Mouse (Mus musculus): ENCODE measurements around the gene Tac4.

- TF ChIP-seq CTCF (IDR thresholded peaks at IDR 0.05; ENCODE audit: low read depth) (no peak), EP300 (IDR thresholded peaks at IDR 0.05; ENCODE audit: low read depth) (no peak)
Observed at GRCm38 (mm10) chr11:95299886-95300285, 38.6 kb downstream of the Tac4 start.

All from liver, postnatal 0 days (tissue).